Mouse (Mus musculus): ENCODE measurements around the gene Ggta1.

DNA sequence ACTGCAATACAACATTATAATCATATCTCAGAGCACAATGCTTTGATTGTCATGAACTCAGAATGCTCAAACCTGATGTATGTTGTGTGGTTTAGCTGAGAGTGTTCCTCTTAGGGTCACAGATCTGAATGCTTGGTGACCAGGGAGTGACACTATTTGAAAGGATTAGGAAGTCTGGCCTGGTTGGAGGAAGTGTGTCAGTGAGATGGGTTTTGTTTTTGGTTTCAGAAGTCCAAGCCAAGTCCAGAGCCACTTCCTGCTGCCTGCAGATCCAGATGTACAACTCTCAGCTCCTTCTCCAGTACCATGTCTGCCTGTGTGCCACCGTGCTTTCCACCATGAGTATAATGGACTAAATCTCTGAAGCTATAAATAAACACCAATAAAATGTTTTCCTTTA, 11.9 kb upstream of the Ggta1 start:
- TF ChIP-seq POLR2A (IDR thresholded peaks at IDR 0.05; ENCODE audit: extremely low read depth, insufficient read depth, low read length) (no peak), CTCF (IDR thresholded peaks at IDR 0.05; ENCODE audit: low read depth, low read length) (no peak)
